Mouse (Mus musculus): ENCODE measurements around the gene Celf2. TPM values are rescaled to one million over a fixed set of nuclear protein-coding genes. Genes with fewer than 3 reads are reported as not detected.

Celf2 gene
- total RNA-seq, 4 experiments from 2014 or later, result 18.8 to 36.3 (median 25.9) TPM

DNA sequence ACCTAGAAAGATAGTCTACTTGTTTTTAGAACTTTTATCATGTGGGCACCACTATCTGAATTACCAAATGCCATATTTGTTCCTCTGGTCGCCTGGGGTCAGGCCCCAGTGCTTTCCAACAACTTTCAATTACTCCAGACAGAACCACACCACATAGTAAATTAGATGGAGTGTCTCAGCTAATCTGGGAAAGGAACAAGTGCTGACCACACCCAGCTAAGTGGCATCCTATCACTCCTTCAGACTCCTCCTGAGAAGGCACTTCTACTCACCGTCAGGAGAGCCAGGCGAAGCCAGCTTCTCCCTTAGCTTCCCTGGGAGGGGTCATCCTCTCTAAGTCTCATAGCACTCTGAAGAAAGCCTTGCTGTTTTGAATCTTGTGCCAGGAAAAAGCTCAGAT is 835.9 kb downstream of the Celf2 start:
- no peak for DNase-seq

DNA sequence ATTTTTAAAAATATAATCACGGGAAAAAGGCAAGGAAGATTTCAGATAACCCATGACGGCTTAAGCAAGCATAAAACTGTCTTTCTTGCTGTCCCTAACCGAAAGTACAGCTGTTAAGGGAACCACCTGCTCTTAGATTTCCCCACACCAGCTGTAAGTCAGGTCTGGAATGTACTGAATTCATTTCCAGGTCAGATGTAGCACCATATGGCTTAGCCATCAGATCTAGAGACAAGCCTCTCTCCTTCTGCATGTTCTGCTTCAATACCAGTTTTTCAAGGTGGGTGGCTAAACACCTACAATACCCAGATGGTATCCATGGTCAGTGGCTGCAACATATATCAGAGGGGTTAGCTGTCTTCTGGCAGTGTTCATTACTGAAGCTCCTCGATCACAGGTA is 841.8 kb downstream of the Celf2 start:
- DNase-seq, result no peak

DNA sequence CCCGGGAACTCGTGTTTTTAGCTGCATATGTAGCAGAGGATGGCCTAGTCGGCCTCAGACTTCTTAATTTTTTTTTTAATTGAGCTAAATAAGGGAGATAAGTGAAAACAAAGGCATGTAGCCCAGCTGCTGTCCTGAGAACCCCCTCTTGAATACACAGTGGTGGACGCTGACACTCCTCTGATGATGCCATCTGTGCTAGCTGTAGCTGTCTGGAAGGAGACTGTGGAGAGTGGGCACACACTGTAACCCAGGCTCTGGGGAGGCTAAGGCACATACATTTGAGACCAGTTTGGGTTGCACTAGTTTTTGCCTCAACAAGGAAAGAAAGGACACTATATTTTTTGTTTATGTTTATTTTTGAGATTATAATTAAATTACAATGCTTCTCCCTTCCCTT is 849.5 kb downstream of the Celf2 start:
- no peak for DNase-seq

DNA sequence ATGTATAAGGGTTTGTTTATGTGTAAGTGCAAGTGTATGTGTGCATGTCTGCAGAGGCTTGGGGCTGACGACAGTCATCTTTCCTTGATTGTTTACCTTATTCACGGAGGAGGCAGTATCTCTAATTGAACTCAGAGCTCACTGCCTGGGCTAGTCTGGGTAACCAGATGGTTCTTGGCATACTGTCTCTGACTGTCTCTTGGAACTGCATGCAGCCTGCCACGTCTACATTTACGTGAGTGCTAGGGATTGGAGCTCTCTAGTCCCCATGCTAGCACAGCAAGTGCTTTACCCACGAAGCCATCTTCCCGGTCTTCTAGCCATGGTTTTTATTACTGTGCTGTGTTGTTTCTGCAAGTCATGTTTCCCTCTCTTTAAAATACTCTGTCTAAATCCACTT is 855.6 kb downstream of the Celf2 start:
- DNase-seq, result no peak

DNA sequence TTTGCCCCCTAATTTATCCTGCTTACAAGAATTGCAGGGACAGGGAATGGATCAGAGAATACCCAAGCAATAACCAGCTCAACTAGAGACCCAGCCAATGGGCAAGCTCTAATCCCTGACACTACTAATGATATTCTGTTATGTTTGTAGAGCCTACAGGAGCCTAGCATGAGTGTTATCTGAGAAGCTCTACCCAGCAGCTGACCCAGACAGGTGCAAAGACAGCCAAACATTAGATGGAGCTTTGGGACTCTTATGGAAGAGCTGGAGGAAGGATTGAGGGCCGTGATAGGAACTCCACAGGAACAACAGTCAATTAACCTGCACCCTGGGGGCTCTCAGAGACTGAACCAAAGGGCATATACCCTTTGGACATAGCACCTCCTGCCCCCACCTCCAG is 857.7 kb downstream of the Celf2 start:
- no peak for DNase-seq

DNA sequence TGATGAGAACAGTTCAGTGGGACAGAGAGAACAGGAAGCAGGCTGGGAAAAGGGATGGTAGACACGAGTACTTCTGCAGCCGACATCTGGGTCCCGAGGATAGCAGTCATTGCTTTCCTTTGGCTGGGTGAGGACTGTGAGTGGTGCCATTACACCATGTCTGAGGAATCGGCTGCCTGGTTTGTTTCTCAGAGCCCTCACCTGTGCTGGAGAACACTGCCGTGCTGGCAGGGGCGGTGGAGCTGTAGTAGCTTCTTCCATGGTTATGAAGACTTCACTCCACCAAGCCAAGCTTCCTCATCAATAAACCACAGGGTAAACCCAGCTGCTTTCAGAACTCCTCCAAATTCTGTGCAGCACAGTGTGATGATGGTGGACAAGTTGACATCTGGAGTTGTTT is 860.5 kb downstream of the Celf2 start:
- no peak for DNase-seq

DNA sequence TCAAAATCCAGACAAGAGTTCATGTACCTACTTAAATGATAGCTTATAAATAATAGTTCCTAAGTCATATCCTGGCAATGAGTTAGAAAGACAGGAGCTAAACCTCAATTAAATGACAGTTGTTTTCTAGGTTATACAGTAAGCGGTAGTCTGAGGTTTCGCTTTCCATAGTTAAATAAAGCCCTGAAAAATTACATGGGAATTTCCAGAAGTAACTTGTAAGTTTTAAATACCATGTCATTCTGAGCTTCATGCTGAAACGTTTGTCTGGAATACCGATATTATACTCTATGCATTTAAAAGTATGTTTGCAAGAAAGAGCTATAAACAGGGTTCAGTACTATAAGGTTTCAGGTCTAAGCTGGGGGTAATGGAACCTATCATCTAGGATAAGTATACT is 862.3 kb downstream of the Celf2 start:
- no peak for DNase-seq

DNA sequence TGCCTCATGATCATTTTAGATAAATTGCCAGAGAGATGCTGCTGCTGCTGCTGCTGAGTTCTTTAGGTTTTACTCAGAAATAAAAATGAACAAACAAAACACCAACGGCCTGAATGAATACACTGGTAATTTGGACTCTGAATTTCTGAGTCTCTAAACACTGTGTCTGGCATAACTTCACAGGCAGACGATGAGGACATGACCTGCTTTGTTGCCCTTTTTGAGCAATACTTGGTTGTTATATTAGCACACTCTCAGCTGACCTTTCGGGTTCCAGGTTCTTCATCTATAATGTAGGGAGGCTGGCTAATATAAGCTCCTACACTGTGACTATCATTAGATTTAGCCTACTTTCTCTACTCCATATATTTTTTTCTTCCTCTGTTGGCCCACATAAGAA is 863.0 kb downstream of the Celf2 start:
- DNase-seq, result no peak

DNA sequence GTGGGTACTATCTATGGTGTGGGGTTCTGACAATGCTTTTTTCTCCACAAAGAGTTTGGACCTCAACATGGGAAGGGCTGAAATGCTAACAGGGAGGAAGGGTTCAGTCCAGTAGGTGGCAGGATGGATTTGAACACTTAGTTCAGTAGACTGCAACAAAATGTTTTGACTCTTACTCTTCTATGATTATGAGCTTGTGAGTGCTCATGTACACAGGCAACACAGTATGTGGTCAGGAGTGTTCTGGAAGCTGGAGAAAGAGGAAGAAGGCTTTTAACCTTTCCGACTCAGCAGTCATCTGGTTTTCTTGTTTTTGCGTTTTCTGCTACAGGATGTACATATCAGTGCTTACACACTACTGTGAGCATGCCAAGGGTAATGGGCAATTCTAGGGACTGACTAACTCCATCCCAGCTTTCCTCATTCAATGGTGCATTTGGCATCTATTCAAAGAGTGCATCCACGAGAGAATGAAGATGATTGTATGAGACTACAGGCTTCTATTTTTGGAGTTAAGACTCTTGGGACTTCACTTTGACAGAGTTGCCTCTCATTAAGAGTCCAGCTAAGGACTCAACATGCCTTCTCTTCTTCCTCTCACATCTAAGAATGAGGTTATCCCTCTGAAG is 867.0 kb downstream of the Celf2 start:
- no peak for DNase-seq

DNA sequence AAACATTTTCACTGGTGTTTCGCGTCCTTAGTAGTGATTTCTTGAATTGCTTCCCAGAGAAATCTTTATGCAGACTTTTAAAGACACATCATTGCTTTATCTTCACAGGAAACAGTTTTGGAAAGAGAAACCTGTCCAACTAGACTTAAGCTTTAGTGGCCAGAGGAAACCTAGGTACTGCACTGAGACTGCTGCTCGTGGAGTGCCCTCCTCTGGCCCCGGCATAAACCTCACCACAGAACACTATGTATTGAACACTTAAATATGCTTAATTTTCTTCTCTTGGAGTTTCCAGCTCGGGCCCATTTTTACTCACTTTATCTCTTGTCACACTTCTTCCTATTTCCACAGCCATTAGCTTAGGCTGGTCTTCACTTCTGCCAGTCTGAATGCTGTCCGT is 870.0 kb downstream of the Celf2 start:
- no peak for DNase-seq

DNA sequence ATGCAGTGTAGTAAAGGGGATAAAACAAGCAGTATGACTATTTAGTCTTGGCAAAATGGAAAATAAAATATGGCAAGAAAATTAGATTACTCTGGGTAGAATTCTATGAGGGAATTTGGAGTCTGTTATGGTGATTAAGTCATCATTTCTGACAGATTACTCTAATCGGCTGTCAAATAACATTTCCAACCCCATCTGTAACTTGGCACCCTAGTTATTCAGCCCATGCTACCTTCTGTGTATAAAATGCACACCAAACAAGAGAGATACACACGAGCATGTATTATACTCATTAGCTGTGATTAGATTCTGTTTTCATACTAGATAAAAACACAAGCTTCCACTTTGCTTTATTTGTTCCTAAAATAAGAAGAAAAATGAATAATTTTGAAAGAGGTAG is 872.2 kb downstream of the Celf2 start:
- no peak for DNase-seq

DNA sequence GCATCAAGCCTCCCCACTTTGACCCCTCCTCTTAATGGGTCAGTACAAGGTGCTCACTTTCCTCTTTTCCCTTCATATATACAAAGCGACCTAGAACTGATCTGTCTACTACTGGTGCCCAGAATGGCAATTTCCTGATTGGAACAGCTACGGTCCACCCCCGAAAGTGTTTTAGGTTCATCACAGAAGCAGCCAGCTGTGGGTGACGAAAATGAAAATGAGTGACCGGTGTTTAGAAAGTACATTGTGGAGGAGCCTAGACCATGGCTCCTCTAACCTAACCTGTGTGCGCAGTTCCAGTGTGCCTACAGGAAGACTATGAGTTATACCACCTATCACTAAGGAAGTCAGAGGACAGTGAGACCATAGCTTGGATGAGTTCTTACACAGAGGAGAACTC is 874.5 kb downstream of the Celf2 start:
- no peak for DNase-seq

DNA sequence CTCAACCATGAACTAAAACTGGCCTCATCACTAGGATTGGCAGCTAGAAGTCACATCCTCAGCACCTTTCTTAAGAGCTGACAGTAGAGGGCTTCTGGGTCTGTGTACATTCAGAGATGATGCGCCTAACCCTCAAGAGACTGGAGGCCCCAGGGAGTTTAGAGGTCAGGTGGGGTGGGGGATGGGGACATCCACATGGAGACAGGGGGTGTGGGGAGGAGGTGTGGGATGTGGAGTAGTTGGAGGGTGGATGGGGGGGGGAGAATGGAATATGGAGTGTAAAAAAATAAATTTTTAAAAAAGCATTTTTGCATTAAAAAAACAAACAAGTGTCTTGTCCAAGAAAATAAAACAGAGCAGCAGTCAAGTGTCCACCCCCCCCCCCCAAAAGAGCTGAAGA is 876.2 kb downstream of the Celf2 start:
- DNase-seq, result no peak

DNA sequence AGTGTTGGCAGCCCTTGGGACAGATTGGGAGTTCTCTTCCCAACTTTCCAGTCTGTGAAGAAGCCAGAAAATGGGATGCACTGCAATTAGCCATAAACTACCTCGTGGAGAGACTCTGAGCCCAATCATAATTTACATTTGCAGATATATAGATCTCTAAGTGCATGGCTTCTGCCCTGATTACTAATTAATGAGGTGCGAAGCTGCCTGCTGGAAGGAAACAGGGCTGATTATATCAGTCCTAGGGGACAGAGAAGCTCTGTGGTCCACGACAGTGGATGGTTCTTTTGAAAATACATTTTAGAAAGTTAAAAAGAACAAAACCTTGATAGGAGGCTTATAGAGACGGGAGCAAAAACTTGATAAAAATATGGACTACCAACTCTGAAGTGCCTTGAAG is 885.6 kb downstream of the Celf2 start:
- no peak for DNase-seq

DNA sequence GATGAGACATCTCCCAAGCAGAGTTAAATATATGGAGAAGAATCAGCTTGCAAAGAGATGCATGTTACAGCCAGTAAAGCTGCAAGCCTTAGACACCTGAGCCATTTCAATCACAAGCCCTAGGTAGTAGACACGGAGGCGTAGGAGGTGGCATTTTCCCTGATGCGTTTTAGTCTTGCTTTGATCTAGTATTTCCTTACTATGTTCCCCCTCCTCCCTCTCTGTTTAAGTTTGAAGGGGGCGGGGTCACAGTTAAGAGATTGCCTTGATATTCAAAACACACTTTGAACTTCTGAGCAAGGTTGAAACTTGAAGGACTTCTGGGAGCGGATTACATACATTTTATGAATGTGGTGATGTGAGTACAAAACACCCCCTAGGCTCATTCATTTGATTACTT is 887.3 kb downstream of the Celf2 start:
- no peak for DNase-seq

DNA sequence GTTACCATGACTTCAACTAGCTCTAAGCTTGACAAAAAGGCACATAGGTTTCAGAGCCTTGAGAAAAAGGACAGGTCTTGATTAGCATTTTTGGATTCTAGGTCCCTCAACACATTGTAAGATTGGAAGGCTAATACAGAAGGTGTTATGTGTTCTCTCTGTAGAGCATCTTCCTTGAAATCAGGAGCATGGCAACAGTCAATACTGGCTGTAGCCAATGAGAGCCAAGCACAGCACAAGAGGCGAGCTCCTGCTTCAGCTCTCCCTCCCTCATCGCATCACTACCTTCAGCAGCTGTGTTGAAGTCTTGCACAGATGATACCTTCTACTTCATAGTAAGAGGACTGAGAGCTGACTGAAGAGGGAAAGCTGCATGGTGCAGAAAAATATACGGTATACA is 890.5 kb downstream of the Celf2 start:
- no peak for DNase-seq

DNA sequence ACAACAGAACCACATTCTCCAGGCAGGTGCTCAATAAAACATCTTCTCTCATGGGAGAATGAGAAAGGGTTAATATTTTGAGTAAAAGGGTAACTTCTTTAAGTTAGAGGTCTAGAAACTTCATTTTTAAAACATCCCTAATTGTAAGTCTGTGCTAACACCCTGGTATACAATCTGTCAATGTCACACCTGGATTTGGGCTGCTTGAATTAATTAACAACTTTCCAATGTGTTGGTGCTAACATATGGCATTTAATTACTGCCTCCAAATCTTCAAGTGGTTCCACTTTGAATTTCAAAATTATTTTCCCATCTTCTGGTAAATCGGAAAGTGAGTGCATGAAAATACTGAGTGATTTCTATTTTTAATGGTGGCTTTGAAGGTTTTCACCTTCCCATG is 890.9 kb downstream of the Celf2 start:
- no peak for DNase-seq

DNA sequence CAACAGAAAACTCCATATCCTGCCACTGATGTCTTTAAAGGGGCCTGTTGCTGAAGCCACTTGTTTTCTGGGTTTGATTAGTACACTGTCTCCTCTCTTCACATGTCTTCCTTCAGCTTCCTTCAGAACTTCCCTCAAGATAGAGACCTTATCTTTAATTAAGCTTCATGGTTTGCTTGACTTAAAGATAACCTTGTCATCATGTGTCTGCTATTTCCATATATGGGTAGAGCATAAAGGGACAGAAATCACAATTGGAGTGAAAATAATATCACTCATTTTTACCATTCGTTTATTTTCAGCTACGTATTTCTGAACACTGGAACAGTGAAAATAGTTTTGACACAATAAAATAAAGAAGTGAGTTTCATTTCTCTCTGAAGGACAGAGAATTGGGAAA is 905.0 kb downstream of the Celf2 start:
- no peak for DNase-seq

DNA sequence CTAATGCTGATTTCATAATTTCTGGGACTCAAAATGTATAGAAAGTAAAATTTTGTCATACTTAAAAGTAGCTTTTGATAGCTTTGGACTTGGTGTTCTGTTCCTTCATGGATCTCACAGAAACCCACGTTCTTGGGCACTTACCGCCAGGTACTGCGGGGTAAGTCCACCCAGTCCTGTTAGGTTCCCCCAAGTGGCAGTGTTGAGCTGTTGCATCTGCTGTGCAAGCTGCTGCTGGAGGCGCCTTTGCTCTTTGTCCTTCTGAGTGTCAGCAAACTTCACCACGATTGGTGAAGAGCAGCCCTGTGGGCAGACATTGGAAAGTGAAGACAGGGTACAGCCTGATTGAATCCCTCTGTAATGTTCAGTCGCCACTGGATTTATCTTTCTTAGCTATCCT is 905.5 kb downstream of the Celf2 start:
- no peak for DNase-seq

DNA sequence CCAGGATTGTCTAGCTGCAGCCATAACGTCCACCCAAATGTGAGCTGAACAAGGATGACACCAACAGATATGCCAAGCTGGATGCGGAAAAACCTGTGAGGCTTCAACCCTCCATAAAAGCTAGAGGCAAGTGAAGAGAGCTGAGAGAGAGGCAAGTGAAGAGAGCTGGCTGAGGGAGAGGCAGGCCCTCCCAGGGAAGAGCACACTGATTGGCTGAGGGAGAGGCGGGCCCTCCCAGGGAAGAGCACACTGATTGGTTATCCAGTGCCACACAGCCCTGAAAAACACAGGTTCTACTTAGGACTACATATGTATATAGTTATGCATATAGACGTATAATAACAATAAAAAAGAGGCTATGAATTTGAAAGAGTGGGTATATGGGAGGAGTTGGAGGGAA is 907.2 kb downstream of the Celf2 start:
- DNase-seq, result no peak

DNA sequence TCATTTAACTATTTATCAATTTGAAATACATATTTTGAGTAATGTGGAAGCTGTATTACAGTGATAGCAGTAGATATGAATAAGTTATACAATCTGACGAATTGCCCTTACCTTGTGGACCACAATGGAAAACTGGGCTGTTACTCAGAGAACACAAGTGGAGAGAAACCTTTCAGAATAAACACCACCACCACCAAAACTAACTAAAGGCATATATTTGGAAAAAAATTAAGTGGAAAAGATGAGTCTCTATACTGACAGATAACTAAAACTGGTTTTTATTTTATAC is 910.5 kb downstream of the Celf2 start:
- DNase-seq, result no peak

DNA sequence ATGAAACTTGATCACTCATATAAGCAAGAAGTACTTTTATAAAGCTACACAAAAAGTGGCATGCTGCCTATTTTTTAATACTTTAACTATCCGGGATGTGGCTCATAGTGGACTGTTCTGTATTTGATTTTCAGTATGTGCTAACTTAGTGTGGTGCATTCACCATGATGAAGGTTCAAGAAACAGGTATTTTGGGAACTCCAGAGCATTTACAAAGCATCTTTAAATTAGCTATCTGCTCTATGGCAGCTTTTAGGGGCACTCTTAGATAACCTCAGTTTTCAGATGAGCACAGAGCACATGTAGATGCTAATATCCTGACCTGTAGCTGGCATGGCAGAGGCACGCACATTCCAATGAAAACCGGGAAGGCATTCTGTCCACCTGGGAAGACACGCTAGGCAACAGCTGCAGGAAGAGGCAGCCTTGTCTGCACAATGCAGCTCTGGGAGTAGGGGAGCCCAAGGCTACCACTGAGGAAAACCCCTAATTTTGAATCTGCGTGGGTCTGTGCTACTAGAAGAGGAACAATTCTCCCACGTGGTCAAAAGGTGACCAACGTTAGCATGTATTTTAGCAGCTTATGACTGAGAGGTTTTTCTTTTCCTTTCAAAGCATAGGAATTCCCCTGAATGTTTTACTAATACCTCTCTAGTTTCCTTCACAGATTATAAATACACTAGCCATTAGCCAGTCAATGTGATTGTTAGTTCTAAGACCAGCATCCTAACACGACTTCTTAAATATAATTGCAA is 911.1 kb downstream of the Celf2 start:
- DNase-seq, result no peak

DNA sequence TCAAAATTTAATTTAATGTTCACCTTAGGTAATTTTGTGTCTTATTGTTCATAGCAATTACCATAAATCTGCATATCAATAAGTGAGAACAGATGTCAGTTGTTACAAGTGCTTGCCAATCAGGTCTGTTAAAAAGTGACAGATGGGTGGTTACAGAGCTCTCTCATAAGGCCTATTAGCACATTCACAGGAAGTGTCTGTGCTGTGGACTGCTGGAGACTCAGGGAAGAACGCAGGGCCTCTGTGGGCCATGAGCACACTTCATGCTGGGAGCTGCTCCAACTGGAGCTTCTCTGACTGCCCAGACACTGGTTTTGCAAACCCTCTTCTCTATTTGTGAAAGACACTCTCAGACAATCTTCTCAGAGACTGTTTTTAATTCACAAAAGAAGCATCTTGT is 914.6 kb downstream of the Celf2 start:
- no peak for DNase-seq

DNA sequence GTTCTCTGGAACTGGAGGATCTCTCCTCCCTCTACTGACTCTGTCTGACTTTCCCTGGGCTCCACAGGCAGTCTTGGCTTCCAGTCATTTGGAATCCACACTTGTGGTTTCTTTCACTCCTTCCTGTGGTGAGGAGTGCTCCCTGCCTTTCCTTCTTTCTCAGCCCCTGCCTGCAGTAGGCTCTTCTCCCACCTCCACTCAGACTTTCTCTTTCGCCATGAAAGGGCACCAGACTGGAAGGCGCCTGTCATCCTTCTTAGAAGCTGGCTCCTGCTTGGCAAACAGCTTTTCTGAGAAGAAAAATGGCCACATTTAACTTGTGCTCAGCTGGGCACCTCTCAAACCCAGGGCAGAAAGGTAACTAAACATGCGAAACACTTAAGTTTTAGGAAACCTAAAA is 915.2 kb downstream of the Celf2 start:
- DNase-seq, result no peak

DNA sequence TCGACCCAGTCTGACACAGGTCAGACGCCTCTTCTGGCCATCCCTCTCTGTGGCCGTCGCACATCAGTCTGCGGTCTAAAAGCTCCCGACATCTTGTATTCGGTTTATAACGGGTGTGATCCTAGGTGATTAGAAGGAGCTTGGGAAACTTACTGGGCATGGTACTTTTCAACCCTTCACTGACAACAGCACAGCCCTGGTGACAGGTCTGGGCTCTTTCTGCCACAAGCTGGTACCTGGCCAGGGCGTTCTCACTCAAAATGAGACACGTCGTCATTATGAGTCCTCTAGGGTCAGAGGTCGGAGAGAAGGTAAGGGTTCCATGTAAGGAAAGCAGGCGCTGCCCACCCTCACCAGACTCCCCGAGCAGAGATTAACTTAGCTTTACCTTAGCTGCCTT is 915.6 kb downstream of the Celf2 start:
- no peak for DNase-seq

Data from adrenal gland, adult 8-10 months (tissue).